Mouse (Mus musculus): ENCODE measurements around the gene Dmp1. TPM values are rescaled to one million over a fixed set of nuclear protein-coding genes. Genes with fewer than 3 reads are reported as not detected.

The Dmp1 gene
- 3.4 TPM for polyA plus RNA-seq (2012; fragmentation: generic; extraction: Trizol)
- long read RNA-seq, experiment 1, partial matches to known transcripts, result 0 of 2 reads
- long read RNA-seq, experiment 1, other reads (novel, unspliced or antisense), result 0 of 2 reads
- long read RNA-seq, experiment 2, transcript Dmp1-201 (6 exons, 2,764 nt), result major isoform, 7 of 7 reads
- long read RNA-seq, experiment 2, partial matches to known transcripts, result 0 of 7 reads
- long read RNA-seq, experiment 2, other reads (novel, unspliced or antisense), result 0 of 7 reads

DNA sequence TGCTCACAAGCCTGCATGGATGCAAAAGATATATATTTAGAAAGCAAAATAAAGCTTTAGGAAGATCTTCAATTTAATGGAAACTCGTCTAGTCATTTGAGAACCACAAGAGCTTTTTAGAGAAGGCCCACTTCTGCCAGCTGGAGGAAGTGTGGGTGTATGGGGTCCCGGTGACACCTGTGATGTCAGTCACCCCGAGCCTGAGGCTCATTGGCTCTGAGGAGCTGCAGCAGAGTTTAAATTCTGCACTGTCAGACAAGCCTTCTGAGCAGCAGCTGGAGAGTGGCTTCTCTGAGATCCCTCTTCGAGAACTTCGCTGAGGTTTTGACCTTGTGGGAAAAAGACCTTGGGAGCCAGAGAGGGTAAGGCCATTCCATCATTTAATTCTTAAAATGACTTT, at the start of gene Dmp1:
Dmp1 (plus strand) TSS at position 263 of the 400 bp plus-strand sequence.
- TF ChIP-seq MAX (IDR thresholded peaks at IDR 0.05) (no peak), USF1 (IDR thresholded peaks at IDR 0.05; ENCODE audit: low read depth) (no peak), MYOD1 (IDR thresholded peaks at IDR 0.05; ENCODE audit: control insufficient read depth, insufficient read length, low read depth) (peak; percentile 69), CEBPB (IDR thresholded peaks at IDR 0.05; ENCODE audit: low read depth) (no peak), FOSL1 (IDR thresholded peaks at IDR 0.05; ENCODE audit: insufficient read depth, low read length, poor library complexity, severe bottlenecking) (no peak)
- no peaks in the 10 kb centered on the region for H3K36me3 ChIP-seq (ENCODE audit: control insufficient read depth, insufficient read depth)
- H3K79me2 ChIP-seq (ENCODE audit: control insufficient read depth, insufficient read depth), result no peaks in the 10 kb centered on the region
- no peak within 1 kb of the TSS for H3K4me3 ChIP-seq (ENCODE audit: insufficient read depth, poor library complexity, severe bottlenecking)
- H3ac ChIP-seq (ENCODE audit: control insufficient read depth, insufficient read length, low read depth), result no peak within 1 kb of the TSS
- H3K27me3 ChIP-seq (ENCODE audit: control insufficient read depth, insufficient read depth, insufficient read length), result no peaks in the 10 kb centered on the region
- no peaks in the 10 kb centered on the region for H3K79me3 ChIP-seq (ENCODE audit: low read depth)

DNA sequence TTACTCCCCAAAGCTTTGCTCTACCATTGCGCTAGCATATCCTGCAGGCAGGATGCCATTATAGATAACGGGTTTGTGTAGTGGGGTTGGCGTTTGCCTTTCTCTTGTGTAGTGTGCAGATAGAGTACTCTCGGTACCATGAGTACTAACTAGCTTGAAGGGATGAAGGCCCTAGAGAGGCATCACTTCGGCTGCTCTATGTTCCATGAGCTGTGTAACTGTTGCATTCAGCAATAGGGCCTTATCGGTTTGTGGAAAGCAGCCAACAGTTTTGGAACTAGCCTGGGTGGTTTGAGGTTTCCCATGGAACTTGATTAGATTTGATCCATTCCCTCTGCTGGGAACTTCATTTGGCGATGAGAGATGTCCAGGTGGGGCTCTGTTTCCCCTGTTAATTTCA, 44.7 kb upstream of the Dmp1 start:
- H3K79me3 ChIP-seq (ENCODE audit: low read depth), result no peaks in the 10 kb centered on the region
- H3ac ChIP-seq (ENCODE audit: control insufficient read depth, insufficient read length, low read depth), result no peak overlapping the region
- no peaks in the 10 kb centered on the region for H3K36me3 ChIP-seq (ENCODE audit: control insufficient read depth, insufficient read depth)
- no peak overlapping the region for H3K4me3 ChIP-seq (ENCODE audit: insufficient read depth, poor library complexity, severe bottlenecking)
- H3K79me2 ChIP-seq (ENCODE audit: control insufficient read depth, insufficient read depth), result no peaks in the 10 kb centered on the region
- TF ChIP-seq MYOG (IDR thresholded peaks at IDR 0.05; ENCODE audit: control insufficient read depth, extremely low read depth, insufficient read length) (no peak), MAX (IDR thresholded peaks at IDR 0.05) (no peak), MYOD1 (IDR thresholded peaks at IDR 0.05; ENCODE audit: control insufficient read depth, insufficient read length, low read depth) (no peak), CTCF (IDR thresholded peaks at IDR 0.05; ENCODE audit: control insufficient read depth, insufficient read depth, insufficient read length) (no peak), USF1 (IDR thresholded peaks at IDR 0.05; ENCODE audit: low read depth) (no peak), CEBPB (IDR thresholded peaks at IDR 0.05; ENCODE audit: low read depth) (no peak), FOSL1 (IDR thresholded peaks at IDR 0.05; ENCODE audit: insufficient read depth, low read length, poor library complexity, severe bottlenecking) (no peak)
- H3K27me3 ChIP-seq (ENCODE audit: control insufficient read depth, insufficient read depth, insufficient read length), result no peaks in the 10 kb centered on the region

DNA sequence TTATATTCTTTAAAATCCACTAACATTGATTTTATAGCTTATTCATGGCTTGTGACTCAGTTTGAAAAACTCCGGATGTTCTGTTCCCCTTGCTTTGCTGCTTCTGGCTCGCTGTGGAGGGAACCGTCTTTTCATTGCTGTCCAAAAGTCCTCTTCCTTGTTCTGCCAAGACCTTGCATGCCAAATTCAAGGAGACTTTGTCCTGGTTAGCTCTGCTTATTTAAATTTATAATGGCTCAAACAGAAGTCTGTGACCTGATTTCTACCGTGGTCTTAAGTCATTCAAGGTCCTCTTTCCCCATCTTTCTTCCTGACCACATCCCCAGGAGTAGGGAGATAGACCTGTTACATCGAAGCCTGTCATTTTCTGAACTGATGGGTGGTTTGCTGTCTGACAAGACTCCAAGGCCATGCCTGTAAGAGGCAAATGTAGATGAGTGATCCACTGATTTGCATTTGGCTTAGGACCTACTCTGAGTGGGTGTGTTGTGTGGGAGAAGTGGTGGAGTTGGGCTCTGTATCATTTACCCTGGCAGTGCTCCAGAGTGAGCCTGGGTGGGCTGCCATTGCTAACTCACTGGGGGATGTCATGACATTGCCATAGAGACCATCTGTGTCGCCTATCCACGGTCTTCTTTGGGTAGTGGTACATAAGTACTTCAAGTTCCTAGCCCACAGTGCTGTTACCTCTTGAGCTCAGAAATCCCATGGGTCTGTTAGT, 43.9 kb upstream of the Dmp1 start:
- H3ac ChIP-seq (ENCODE audit: control insufficient read depth, insufficient read length, low read depth), result no peak overlapping the region
- H3K4me3 ChIP-seq (ENCODE audit: insufficient read depth, poor library complexity, severe bottlenecking), result no peak overlapping the region
- H3K79me3 ChIP-seq (ENCODE audit: low read depth), result no peaks in the 10 kb centered on the region
- H3K79me2 ChIP-seq (ENCODE audit: control insufficient read depth, insufficient read depth), result no peaks in the 10 kb centered on the region
- no peaks in the 10 kb centered on the region for H3K27me3 ChIP-seq (ENCODE audit: control insufficient read depth, insufficient read depth, insufficient read length)
- no peaks in the 10 kb centered on the region for H3K36me3 ChIP-seq (ENCODE audit: control insufficient read depth, insufficient read depth)
- TF ChIP-seq CEBPB (IDR thresholded peaks at IDR 0.05; ENCODE audit: low read depth), result no peak

DNA sequence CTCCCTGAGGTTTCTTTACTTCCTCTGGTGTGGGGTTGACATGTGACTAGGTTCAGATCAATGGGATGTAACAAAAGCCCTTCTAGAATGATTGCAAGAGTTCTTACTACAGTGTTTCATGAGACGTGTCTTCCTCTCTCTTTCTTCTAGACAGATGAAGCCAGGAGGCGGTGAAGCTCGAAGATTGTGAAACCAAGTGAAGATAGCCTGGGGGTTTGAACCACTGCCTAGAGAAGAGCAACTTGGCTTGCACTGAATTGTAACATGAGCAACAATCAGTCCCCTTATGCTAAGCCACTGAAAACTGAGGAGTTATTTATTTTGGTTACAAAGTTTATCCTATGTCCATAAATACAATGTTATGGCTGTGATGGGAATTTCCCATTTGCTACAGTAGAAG, 41.8 kb upstream of the Dmp1 start:
- Histone ChIP-seq H3K27me3 (ENCODE audit: control insufficient read depth, insufficient read depth, insufficient read length) (no peaks in the 10 kb centered on the region), H3K36me3 (ENCODE audit: control insufficient read depth, insufficient read depth) (no peaks in the 10 kb centered on the region), H3K79me2 (ENCODE audit: control insufficient read depth, insufficient read depth) (no peaks in the 10 kb centered on the region), H3K79me3 (ENCODE audit: low read depth) (no peaks in the 10 kb centered on the region), H3ac (ENCODE audit: control insufficient read depth, insufficient read length, low read depth) (no peak overlapping the region), H3K4me3 (ENCODE audit: insufficient read depth, poor library complexity, severe bottlenecking) (no peak overlapping the region)
- no peak for TF ChIP-seq FOSL1 (IDR thresholded peaks at IDR 0.05; ENCODE audit: insufficient read depth, low read length, poor library complexity, severe bottlenecking)

DNA sequence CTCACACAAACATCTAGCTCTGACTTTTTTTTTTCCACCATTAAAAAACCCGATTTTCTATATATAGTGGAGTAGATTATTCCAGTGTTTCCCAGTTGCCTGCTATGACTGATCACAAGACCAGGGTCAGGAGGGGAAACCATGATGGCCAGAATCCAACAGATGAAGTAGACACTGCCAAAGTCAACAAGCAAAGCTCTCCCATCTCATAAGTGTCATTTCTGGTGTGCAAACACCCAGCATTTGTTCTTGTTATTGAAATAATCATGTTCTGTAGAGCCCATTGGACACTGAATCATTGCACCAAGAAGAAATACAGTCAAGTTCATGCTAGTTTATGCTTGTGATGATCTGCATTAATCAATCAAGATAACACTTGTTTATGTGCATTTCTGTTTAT, 41.0 kb upstream of the Dmp1 start:
- Histone ChIP-seq H3K4me3 (ENCODE audit: insufficient read depth, poor library complexity, severe bottlenecking) (no peak overlapping the region), H3ac (ENCODE audit: control insufficient read depth, insufficient read length, low read depth) (no peak overlapping the region), H3K79me3 (ENCODE audit: low read depth) (no peaks in the 10 kb centered on the region), H3K79me2 (ENCODE audit: control insufficient read depth, insufficient read depth) (no peaks in the 10 kb centered on the region), H3K36me3 (ENCODE audit: control insufficient read depth, insufficient read depth) (no peaks in the 10 kb centered on the region), H3K27me3 (ENCODE audit: control insufficient read depth, insufficient read depth, insufficient read length) (peaks cover 5% of the 10 kb centered on the region)
- no peak for TF ChIP-seq CEBPB (IDR thresholded peaks at IDR 0.05; ENCODE audit: low read depth)
- TF ChIP-seq MYOG (IDR thresholded peaks at IDR 0.05; ENCODE audit: control insufficient read depth, extremely low read depth, insufficient read length), result no peak
- no peak for TF ChIP-seq FOSL1 (IDR thresholded peaks at IDR 0.05; ENCODE audit: insufficient read depth, low read length, poor library complexity, severe bottlenecking)
- TF ChIP-seq MYOD1 (IDR thresholded peaks at IDR 0.05; ENCODE audit: control insufficient read depth, insufficient read length, low read depth), result no peak
- no peak for TF ChIP-seq MAX (IDR thresholded peaks at IDR 0.05)
- TF ChIP-seq CTCF (IDR thresholded peaks at IDR 0.05; ENCODE audit: control insufficient read depth, insufficient read depth, insufficient read length), result no peak
- no peak for TF ChIP-seq USF1 (IDR thresholded peaks at IDR 0.05; ENCODE audit: low read depth)

DNA sequence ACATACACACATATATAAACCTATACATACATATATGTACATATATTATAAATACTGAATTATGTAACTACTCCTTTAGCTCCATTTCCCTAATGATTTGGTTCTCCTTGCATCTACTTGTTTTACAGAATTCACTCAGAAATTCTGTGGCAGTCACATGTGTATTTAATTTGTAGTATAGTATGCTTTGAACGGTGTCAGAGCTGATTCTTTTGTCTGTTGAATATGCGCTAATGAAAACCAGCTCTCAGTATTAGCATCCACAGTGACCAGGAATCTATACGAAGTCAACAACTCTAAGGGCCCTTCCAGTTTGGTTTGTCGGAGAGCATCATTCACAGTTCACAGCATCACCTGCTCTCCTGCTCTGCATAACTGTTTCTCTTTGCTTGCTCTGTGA, 38.9 kb upstream of the Dmp1 start:
- Histone ChIP-seq H3K27me3 (ENCODE audit: control insufficient read depth, insufficient read depth, insufficient read length) (peaks cover 5% of the 10 kb centered on the region), H3K79me3 (ENCODE audit: low read depth) (no peaks in the 10 kb centered on the region), H3K36me3 (ENCODE audit: control insufficient read depth, insufficient read depth) (no peaks in the 10 kb centered on the region), H3K79me2 (ENCODE audit: control insufficient read depth, insufficient read depth) (no peaks in the 10 kb centered on the region), H3ac (ENCODE audit: control insufficient read depth, insufficient read length, low read depth) (no peak overlapping the region), H3K4me3 (ENCODE audit: insufficient read depth, poor library complexity, severe bottlenecking) (no peak overlapping the region)
- no peak for TF ChIP-seq MAX (IDR thresholded peaks at IDR 0.05)
- TF ChIP-seq CTCF (IDR thresholded peaks at IDR 0.05; ENCODE audit: control insufficient read depth, insufficient read depth, insufficient read length), result no peak

All from C2C12 (cell line).